Mouse (Mus musculus) MEL-GATA-1-ER (cell line): Measurements from ENCODE around the gene 5730596B20Rik.

Experiments used
- DNase-seq: peaks from one replicate; pipeline ENCODE4 v3.0.0-alpha.2; 2012; ENCODE audit warnings: low read depth; ENCODE audit errors: extremely low read depth

Gene 5730596B20Rik

GRCm38 (mm10) chr6:52223939-52224760 is 46.9 kb downstream of the 5730596B20Rik start:
- DNase-seq = no peak

- DNase-seq = no peak
Measured at GRCm38 (mm10) chr6:52224895-52225611, 47.8 kb downstream of the 5730596B20Rik start.

GRCm38 (mm10) chr6:52225612-52226568 is 48.6 kb downstream of the 5730596B20Rik start:
- DNase-seq = no peak

- no peak for DNase-seq
Measured at GRCm38 (mm10) chr6:52226569-52227257, 49.4 kb downstream of the 5730596B20Rik start.

- no peak for DNase-seq
Measured at GRCm38 (mm10) chr6:52227470-52228222, 50.3 kb downstream of the 5730596B20Rik start.

GRCm38 (mm10) chr6:52228475-52229465 is 51.5 kb downstream of the 5730596B20Rik start:
- no peak for DNase-seq

- no peak for DNase-seq
Measured at GRCm38 (mm10) chr6:52229558-52230416, 52.5 kb downstream of the 5730596B20Rik start.
